Mouse (Mus musculus) erythroblast, embryonic 14.5 days (primary cell): ENCODE data around the gene Otc.

Experiments used
- GATA1 ChIP-seq: IDR thresholded peaks from 2 replicates; pipeline ENCODE4 v1.6.1; 2012; ENCODE audit warnings: low read length, inconsistent platforms, mixed read lengths
- TAL1 ChIP-seq: IDR thresholded peaks from 3 replicates; pipeline ENCODE4 v1.6.1; 2012; ENCODE audit warnings: low read length, inconsistent platforms, mixed read lengths

DNA sequence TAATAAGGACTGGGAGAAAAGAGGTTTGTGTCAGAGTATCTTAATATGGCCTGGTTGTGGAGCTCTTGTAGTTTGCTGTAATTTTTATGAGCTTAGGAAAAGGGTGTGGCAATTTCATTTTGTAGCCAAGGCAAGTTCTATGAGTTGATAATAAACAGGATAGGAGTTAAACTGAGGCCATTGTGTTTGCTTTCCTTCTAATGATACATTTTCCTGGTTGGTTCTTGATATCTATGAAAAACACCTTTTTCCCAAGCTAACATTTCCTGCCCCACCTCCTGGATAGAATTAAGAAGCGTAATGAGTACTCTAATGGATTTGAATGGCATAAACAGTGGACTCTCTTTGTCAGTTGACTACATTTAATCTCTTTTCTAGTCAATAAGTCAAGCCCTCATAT is 5.7 kb downstream of the Otc start:
- TF ChIP-seq GATA1 (no peak), TAL1 (no peak)
